Mouse (Mus musculus): ENCODE data around the gene B3gat2.

- no peak for TF ChIP-seq CTCF (IDR thresholded peaks at IDR 0.05; ENCODE audit: borderline replicate concordance, insufficient read depth, low read depth, low read length)
- no peak for TF ChIP-seq POLR2A (IDR thresholded peaks at IDR 0.05; ENCODE audit: borderline replicate concordance, insufficient read depth, low read length)
Observed at GRCm38 (mm10) chr1:23764710-23765109, 3.2 kb downstream of the B3gat2 start.

Data from cerebellum, adult 2 months (tissue).